Mouse (Mus musculus): ENCODE data around the gene Zfp385a. TPM values are rescaled to one million over a fixed set of nuclear protein-coding genes. Genes with fewer than 3 reads are reported as not detected.

Zfp385a gene
- polyA plus RNA-seq, 1 experiment from 2014 or later, result 18.4 TPM

- Histone ChIP-seq H3K27ac (replicated peaks; ENCODE audit: low read depth, low read length) (no peak overlapping the region), H3K9me3 (ENCODE audit: control insufficient read depth, low read length) (no peaks in the 10 kb centered on the region), H3K36me3 (ENCODE audit: control insufficient read depth, insufficient read depth, low read length) (peaks cover 34% of the 10 kb centered on the region), H3K27me3 (replicated peaks; ENCODE audit: control insufficient read depth, insufficient read depth, low read length) (no peaks in the 10 kb centered on the region), H3K4me2 (ENCODE audit: low read depth, low read length) (peak overlapping the region; percentile 50), H3K9ac (ENCODE audit: low read depth, low read length) (peak overlapping the region; percentile 43; the same call in 1 of the 2 replicates), H3K4me3 (ENCODE audit: low read depth, low read length) (peak overlapping the region; percentile 17), H3K4me1 (ENCODE audit: control insufficient read depth, insufficient read depth, low read length) (peaks cover 10% of the 10 kb centered on the region; the same call in 1 of the 2 replicates)
- 64% methylated on average over 15 of the region's 22 CpGs for WGBS
- DNase-seq (ENCODE audit: low spot score) (no peak), ATAC-seq (ENCODE audit: low read depth) (no peak)
Measured at GRCm38 (mm10) chr15:103314181-103314580, 25.7 kb downstream of the Zfp385a start.

GRCm38 (mm10) chr15:103313495-103314095 lies 26.3 kb downstream of the Zfp385a start:
- Histone ChIP-seq H3K4me1 (ENCODE audit: control insufficient read depth, insufficient read depth, low read length) (peaks cover 10% of the 10 kb centered on the region; the same call in 1 of the 2 replicates), H3K9me3 (ENCODE audit: control insufficient read depth, low read length) (no peaks in the 10 kb centered on the region), H3K9ac (ENCODE audit: low read depth, low read length) (no peak overlapping the region), H3K27me3 (replicated peaks; ENCODE audit: control insufficient read depth, insufficient read depth, low read length) (no peaks in the 10 kb centered on the region), H3K36me3 (ENCODE audit: control insufficient read depth, insufficient read depth, low read length) (peaks cover 29% of the 10 kb centered on the region), H3K4me3 (ENCODE audit: low read depth, low read length) (no peak overlapping the region), H3K4me2 (ENCODE audit: low read depth, low read length) (no peak overlapping the region; the same call in 1 of the 2 replicates), H3K27ac (replicated peaks; ENCODE audit: low read depth, low read length) (no peak overlapping the region)
- ATAC-seq (ENCODE audit: low read depth) (no peak), DNase-seq (ENCODE audit: low spot score) (peak; percentile 89)
- 21% methylated on average over 18 of the region's 18 CpGs for WGBS

- H3K4me2 ChIP-seq (ENCODE audit: low read depth, low read length), result no peak within 1 kb of the TSS
- WGBS, result 48% methylated on average over 6 of the region's 6 CpGs
- 0 out of 2 replicates have a peak, but pooled peaks cover under 1% of the 10 kb centered on the region for H3K36me3 ChIP-seq (ENCODE audit: control insufficient read depth, insufficient read depth, low read length)
- no peak within 1 kb of the TSS for H3K27ac ChIP-seq (replicated peaks; ENCODE audit: low read depth, low read length)
- peaks cover 11% of the 10 kb centered on the region; the same call in 1 of the 2 replicates for H3K4me1 ChIP-seq (ENCODE audit: control insufficient read depth, insufficient read depth, low read length)
- H3K9ac ChIP-seq (ENCODE audit: low read depth, low read length), result no peak within 1 kb of the TSS
- DNase-seq (ENCODE audit: low spot score) (no peak), ATAC-seq (ENCODE audit: low read depth) (no peak)
- H3K4me3 ChIP-seq (ENCODE audit: low read depth, low read length), result no peak within 1 kb of the TSS
- no peaks in the 10 kb centered on the region for H3K9me3 ChIP-seq (ENCODE audit: control insufficient read depth, low read length)
- no peaks in the 10 kb centered on the region for H3K27me3 ChIP-seq (replicated peaks; ENCODE audit: control insufficient read depth, insufficient read depth, low read length)
Measured at GRCm38 (mm10) chr15:103310365-103310910, 29.5 kb downstream of the Zfp385a start, which contains the start of gene Gpr84. Gene Gpr84, minus strand, starts transcription at chr15:103310612.

- Histone ChIP-seq H3K27me3 (replicated peaks; ENCODE audit: control insufficient read depth, insufficient read depth, low read length) (no peaks in the 10 kb centered on the region), H3K4me1 (ENCODE audit: control insufficient read depth, insufficient read depth, low read length) (peaks cover 16% of the 10 kb centered on the region), H3K4me3 (ENCODE audit: low read depth, low read length) (no peak overlapping the region), H3K36me3 (ENCODE audit: control insufficient read depth, insufficient read depth, low read length) (no peaks in the 10 kb centered on the region), H3K27ac (replicated peaks; ENCODE audit: low read depth, low read length) (no peak overlapping the region), H3K9ac (ENCODE audit: low read depth, low read length) (0 out of 2 replicates have a peak overlapping the region, but pooled peaks have one; percentile 34), H3K9me3 (ENCODE audit: control insufficient read depth, low read length) (no peaks in the 10 kb centered on the region), H3K4me2 (ENCODE audit: low read depth, low read length) (peak overlapping the region; percentile 13; the same call in 1 of the 2 replicates)
- WGBS, result 64% methylated on average over 26 of the region's 26 CpGs
- DNase-seq (ENCODE audit: low spot score) (no peak), ATAC-seq (ENCODE audit: low read depth) (no peak)
Measured at GRCm38 (mm10) chr15:103308876-103309580, 30.9 kb downstream of the Zfp385a start.

GRCm38 (mm10) chr15:103308056-103308875 lies 31.6 kb downstream of the Zfp385a start:
- ATAC-seq (ENCODE audit: low read depth) (no peak), DNase-seq (ENCODE audit: low spot score) (no peak)
- no peak overlapping the region for H3K4me3 ChIP-seq (ENCODE audit: low read depth, low read length)
- no peaks in the 10 kb centered on the region for H3K9me3 ChIP-seq (ENCODE audit: control insufficient read depth, low read length)
- 0 out of 2 replicates have a peak overlapping the region, but pooled peaks have one; percentile 34 for H3K9ac ChIP-seq (ENCODE audit: low read depth, low read length)
- H3K27me3 ChIP-seq (replicated peaks; ENCODE audit: control insufficient read depth, insufficient read depth, low read length), result no peaks in the 10 kb centered on the region
- peaks cover 22% of the 10 kb centered on the region for H3K4me1 ChIP-seq (ENCODE audit: control insufficient read depth, insufficient read depth, low read length)
- H3K4me2 ChIP-seq (ENCODE audit: low read depth, low read length), result peak overlapping the region; percentile 13; the same call in 1 of the 2 replicates
- H3K27ac ChIP-seq (replicated peaks; ENCODE audit: low read depth, low read length), result no peak overlapping the region
- H3K36me3 ChIP-seq (ENCODE audit: control insufficient read depth, insufficient read depth, low read length), result no peaks in the 10 kb centered on the region
- 46% methylated on average over 28 of the region's 28 CpGs for WGBS

GRCm38 (mm10) chr15:103307125-103307524 lies 32.8 kb downstream of the Zfp385a start:
- Histone ChIP-seq H3K4me3 (ENCODE audit: low read depth, low read length) (no peak overlapping the region), H3K36me3 (ENCODE audit: control insufficient read depth, insufficient read depth, low read length) (no peaks in the 10 kb centered on the region), H3K4me1 (ENCODE audit: control insufficient read depth, insufficient read depth, low read length) (peaks cover 33% of the 10 kb centered on the region), H3K27me3 (replicated peaks; ENCODE audit: control insufficient read depth, insufficient read depth, low read length) (no peaks in the 10 kb centered on the region), H3K4me2 (ENCODE audit: low read depth, low read length) (no peak overlapping the region), H3K9ac (ENCODE audit: low read depth, low read length) (no peak overlapping the region), H3K27ac (replicated peaks; ENCODE audit: low read depth, low read length) (peak overlapping the region; percentile 65), H3K9me3 (ENCODE audit: control insufficient read depth, low read length) (no peaks in the 10 kb centered on the region)
- DNase-seq (ENCODE audit: low spot score) (peak; percentile 93), ATAC-seq (ENCODE audit: low read depth) (no peak)
- WGBS, result 0% methylated on average over 7 of the region's 7 CpGs

GRCm38 (mm10) chr15:103305792-103306645 lies 33.9 kb downstream of the Zfp385a start:
- no peaks in the 10 kb centered on the region for H3K9me3 ChIP-seq (ENCODE audit: control insufficient read depth, low read length)
- peaks cover 44% of the 10 kb centered on the region for H3K4me1 ChIP-seq (ENCODE audit: control insufficient read depth, insufficient read depth, low read length)
- H3K4me2 ChIP-seq (ENCODE audit: low read depth, low read length), result peak overlapping the region; percentile 69
- DNase-seq (ENCODE audit: low spot score) (no peak), ATAC-seq (ENCODE audit: low read depth) (no peak)
- WGBS, result 22% methylated on average over 8 of the region's 8 CpGs
- H3K9ac ChIP-seq (ENCODE audit: low read depth, low read length), result peak overlapping the region; percentile 71
- H3K36me3 ChIP-seq (ENCODE audit: control insufficient read depth, insufficient read depth, low read length), result no peaks in the 10 kb centered on the region
- H3K27ac ChIP-seq (replicated peaks; ENCODE audit: low read depth, low read length), result peak overlapping the region; percentile 94
- peak overlapping the region; percentile 51 for H3K4me3 ChIP-seq (ENCODE audit: low read depth, low read length)
- H3K27me3 ChIP-seq (replicated peaks; ENCODE audit: control insufficient read depth, insufficient read depth, low read length), result no peaks in the 10 kb centered on the region

Data from embryonic facial prominence, embryonic 14.5 days (tissue).